Mouse (Mus musculus) CD4-positive, CD25-positive, alpha-beta regulatory T cell (primary cell): Measurements from ENCODE around the gene Zfp260. TPM values are rescaled to one million over a fixed set of nuclear protein-coding genes. Genes with fewer than 3 reads are reported as not detected.

Experiments
- polyA plus RNA-seq: library from polyadenylated mRNA; unstranded; fragments of 100-300 nt; shearing (Covaris generic); gene quantifications from one replicate; pipeline ENCODE4 v1.2.1, GENCODE M21; 2017

Gene Zfp260
- 70.7 TPM for polyA plus RNA-seq

GRCm38 (mm10) chr7:30094646-30095429 lies at the start of gene Zfp260:
Gene Zfp260, plus strand, starts transcription at chr7:30094777.

GRCm38 (mm10) chr7:30050882-30051548 lies 43.6 kb upstream of the Zfp260 start, which contains the start of gene Zfp14:
Gene Zfp14, minus strand, starts transcription at chr7:30051380.

DNA sequence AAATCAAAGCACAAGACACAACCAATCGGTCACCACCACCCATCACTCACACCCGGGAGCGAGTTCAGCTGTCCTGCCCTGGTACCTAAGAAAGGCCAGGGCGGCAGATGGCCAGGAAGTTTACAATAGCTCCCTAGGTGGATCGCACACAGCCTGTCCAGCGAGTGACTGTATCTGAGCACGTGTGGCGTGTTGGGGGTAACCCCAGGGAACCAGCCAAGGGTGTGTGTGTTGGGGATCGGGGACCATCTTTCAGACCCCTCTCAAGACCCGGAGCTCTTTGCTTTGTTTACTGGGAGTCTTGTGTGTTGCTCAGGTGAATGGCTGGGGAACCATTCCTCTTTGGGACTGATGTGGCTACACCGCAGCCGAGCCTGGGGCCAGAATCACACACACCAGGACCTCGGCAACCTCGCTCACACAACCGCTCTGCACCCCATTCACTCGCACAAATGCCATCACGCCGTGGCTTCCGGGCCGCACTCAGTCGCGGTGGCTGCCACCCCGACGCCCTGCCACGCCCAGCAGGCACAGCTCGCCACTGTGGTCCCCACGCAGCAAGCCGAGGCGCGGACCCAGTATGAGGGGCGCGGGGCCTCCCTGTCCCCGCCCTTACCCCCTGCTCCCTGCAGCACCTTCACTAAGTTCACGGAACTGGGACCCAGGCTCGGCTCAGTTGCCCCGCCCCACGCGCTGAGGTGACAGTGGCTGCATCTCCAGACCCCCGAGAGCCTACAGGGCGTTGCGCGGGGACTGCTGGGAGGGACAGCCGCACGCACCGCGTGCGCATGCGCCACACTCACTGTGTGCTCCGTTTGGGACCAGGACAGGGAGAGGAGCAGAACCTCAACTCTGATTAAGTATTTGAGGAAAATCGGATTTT lies 22.2 kb upstream of the Zfp260 start, which contains the start of gene Zfp82:
Gene Zfp82 (minus strand): TSS at position 755 of the 883 bp plus-strand sequence.

GRCm38 (mm10) chr7:30090092-30090969 lies 4.2 kb upstream of the Zfp260 start, which contains the start of the genes Gm26920 and Zfp566:
Gene Gm26920, minus strand, starts transcription at chr7:30090410.
Gene Zfp566, minus strand, starts transcription at chr7:30090527.

GRCm38 (mm10) chr7:30121308-30122187 lies 27.0 kb downstream of the Zfp260 start, which contains the start of gene Zfp382:
Gene Zfp382, plus strand, starts transcription at chr7:30121942.

Other genes with a start within 250 kb of the Zfp260 start
- 6.2 TPM for gene Zfp940, start 241.1 kb upstream of the Zfp260 start, polyA plus RNA-seq
- gene Zfp420, start 234.8 kb upstream of the Zfp260 start, polyA plus RNA-seq = 12.4 TPM
- gene Zfp27, start 188.2 kb upstream of the Zfp260 start, polyA plus RNA-seq = 5.1 TPM
- 0.68 TPM for gene Zfp383, start 186.6 kb upstream of the Zfp260 start, polyA plus RNA-seq
- 8.7 TPM for gene Zfp74, start 140.7 kb upstream of the Zfp260 start, polyA plus RNA-seq
- 7.8 TPM for gene Zfp568, start 110.8 kb upstream of the Zfp260 start, polyA plus RNA-seq
- 6.7 TPM for gene Zfp14, start 43.4 kb upstream of the Zfp260 start, polyA plus RNA-seq
- gene Zfp82, start 21.9 kb upstream of the Zfp260 start, polyA plus RNA-seq = 10.7 TPM
- gene Gm26920, start 4.4 kb upstream of the Zfp260 start, polyA plus RNA-seq = 2.2 TPM
- 10.4 TPM for gene Zfp566, start 4.2 kb upstream of the Zfp260 start, polyA plus RNA-seq
- gene Zfp382, start 27.2 kb downstream of the Zfp260 start, polyA plus RNA-seq = 10.2 TPM
- gene Zfp146, start 75.0 kb downstream of the Zfp260 start, polyA plus RNA-seq = 32.2 TPM
- gene Cox7a1, start 89.4 kb downstream of the Zfp260 start, polyA plus RNA-seq = 0.49 TPM
- gene Capns1, start 104.0 kb downstream of the Zfp260 start, polyA plus RNA-seq = 72.0 TPM
- gene Polr2i, start 137.2 kb downstream of the Zfp260 start, polyA plus RNA-seq = 55.5 TPM
- 105 TPM for gene Tbcb, start 137.5 kb downstream of the Zfp260 start, polyA plus RNA-seq
- gene Ovol3, start 140.9 kb downstream of the Zfp260 start, polyA plus RNA-seq = not detected
- gene Thap8, start 185.3 kb downstream of the Zfp260 start, polyA plus RNA-seq = 0.39 TPM
- gene Wdr62, start 185.6 kb downstream of the Zfp260 start, polyA plus RNA-seq = 5.4 TPM
- 3.3 TPM for gene Clip3, start 197.0 kb downstream of the Zfp260 start, polyA plus RNA-seq
- gene Alkbh6, start 213.9 kb downstream of the Zfp260 start, polyA plus RNA-seq = 168 TPM
- gene Syne4, start 220.0 kb downstream of the Zfp260 start, polyA plus RNA-seq = 15.5 TPM
- gene E130208F15Rik, start 227.0 kb downstream of the Zfp260 start, polyA plus RNA-seq = not detected
- 64.6 TPM for gene Sdhaf1, start 229.1 kb downstream of the Zfp260 start, polyA plus RNA-seq